Mouse (Mus musculus) CH12.LX (cell line): ENCODE data around the gene Tfap2a. TPM values are rescaled to one million over a fixed set of nuclear protein-coding genes. Genes with fewer than 3 reads are reported as not detected.

Experiments
- DNase-seq: peaks from one replicate; pipeline ENCODE4 v3.0.0-alpha.2; 2013; ENCODE audit errors: extremely low read depth
- H3K27ac ChIP-seq: 2 replicates; pipeline ENCODE4 v1.5.1; 2012; ENCODE audit warnings: low read depth, mild to moderate bottlenecking, control low read depth, moderate library complexity; ENCODE audit not compliant: insufficient read depth
- H3K27me3 ChIP-seq: replicated peaks from 2 replicates; pipeline ENCODE3; 2012; ENCODE audit warnings: inconsistent platforms
- H3K36me3 ChIP-seq, 2 experiments: replicated peaks in 1 of 2; 2 replicates each; pipeline versions ENCODE3 to v1.6.1; 2012; ENCODE audit warnings: inconsistent platforms in 1 of 2, low read length in 1 of 2, mild to moderate bottlenecking in 1 of 2, mixed read lengths in 1 of 2, moderate library complexity in 1 of 2; ENCODE audit not compliant: control insufficient read depth in 1 of 2, insufficient read depth in 1 of 2
- H3K4me1 ChIP-seq, 2 experiments: 2 replicates each; pipeline ENCODE4 v1.6.1; 2012; ENCODE audit warnings: inconsistent platforms in 1 of 2, moderate library complexity in 1 of 2; ENCODE audit not compliant: insufficient read depth in 2 of 2, control insufficient read depth in 1 of 2
- H3K4me2 ChIP-seq: 2 replicates; pipeline ENCODE4 v1.6.1; 2012; ENCODE audit warnings: low read depth, mild to moderate bottlenecking, control low read depth; ENCODE audit not compliant: poor library complexity, insufficient read depth, severe bottlenecking
- H3K4me3 ChIP-seq, 3 experiments: fragments of 150-350 bp in 1 of 3; sonication (generic) in 1 of 3; replicated peaks in 1 of 3; 2 replicates each; pipeline versions ENCODE3 to v1.5.1; 2011 to 2012; ENCODE audit warnings: low read depth in 2 of 3, low read length in 2 of 3, mild to moderate bottlenecking in 2 of 3, moderate library complexity in 2 of 3, control low read depth in 1 of 3, improper control_type of control experiment in 1 of 3, inconsistent platforms in 1 of 3, mixed read lengths in 1 of 3; ENCODE audit not compliant: poor library complexity in 1 of 3
- H3K79me2 ChIP-seq: replicated peaks from 2 replicates; pipeline ENCODE4 v1.6.1; 2012; ENCODE audit warnings: mild to moderate bottlenecking, moderate library complexity; ENCODE audit not compliant: control insufficient read depth, poor library complexity, insufficient read depth, severe bottlenecking; ENCODE audit errors: extremely low read depth
- H3K9ac ChIP-seq: 2 replicates; pipeline ENCODE4 v1.6.1; 2012; ENCODE audit warnings: low read depth, mild to moderate bottlenecking, control low read depth, moderate library complexity; ENCODE audit not compliant: insufficient read depth
- H3K9me3 ChIP-seq: replicated peaks from 2 replicates; pipeline ENCODE3; 2012; ENCODE audit warnings: low read length, inconsistent platforms, mixed read lengths
- BHLHE40 ChIP-seq: IDR thresholded peaks from 2 replicates; pipeline ENCODE4 v1.6.1; 2011; ENCODE audit warnings: mild to moderate bottlenecking, low read depth, low read length, improper control_type of control experiment
- CHD1 ChIP-seq: IDR thresholded peaks from 2 replicates; pipeline ENCODE4 v1.6.1; 2012; ENCODE audit warnings: low read depth, low read length, improper control_type of control experiment, inconsistent platforms
- CHD2 ChIP-seq: IDR thresholded peaks from 2 replicates; pipeline ENCODE4 v1.6.1; 2011; ENCODE audit warnings: low read length, improper control_type of control experiment
- EP300 ChIP-seq: IDR thresholded peaks from 2 replicates; pipeline ENCODE4 v1.6.1; 2011; ENCODE audit warnings: low read length, improper control_type of control experiment
- ETS1 ChIP-seq: conservative IDR thresholded peaks from 2 replicates; pipeline ENCODE4 v1.6.1; 2012; ENCODE audit warnings: low read depth, mild to moderate bottlenecking, inconsistent platforms, low read length, improper control_type of control experiment, moderate library complexity
- GABPA ChIP-seq: IDR thresholded peaks from 2 replicates; pipeline ENCODE4 v1.6.1; 2012; ENCODE audit warnings: low read depth, low read length, improper control_type of control experiment, inconsistent platforms; ENCODE audit not compliant: insufficient replicate concordance
- IRF4 ChIP-seq: IDR thresholded peaks from 2 replicates; pipeline ENCODE4 v1.6.1; 2014; ENCODE audit warnings: low read depth, mild to moderate bottlenecking, inconsistent platforms, low read length, improper control_type of control experiment
- JUND ChIP-seq: conservative IDR thresholded peaks from 2 replicates; pipeline ENCODE4 v1.6.1; 2011; ENCODE audit warnings: low read depth, low read length, improper control_type of control experiment
- MAFK ChIP-seq: IDR thresholded peaks from 2 replicates; pipeline ENCODE4 v1.6.1; 2011; ENCODE audit warnings: low read length, improper control_type of control experiment; ENCODE audit not compliant: insufficient replicate concordance
- MAX ChIP-seq: IDR thresholded peaks from 2 replicates; pipeline ENCODE4 v1.6.1; 2011; ENCODE audit warnings: low read length, improper control_type of control experiment
- MEF2A ChIP-seq: IDR thresholded peaks from 2 replicates; pipeline ENCODE4 v1.6.1; 2014; ENCODE audit warnings: low read depth, mild to moderate bottlenecking, inconsistent platforms, low read length, improper control_type of control experiment, borderline replicate concordance
- MXI1 ChIP-seq: IDR thresholded peaks from 2 replicates; pipeline ENCODE4 v1.6.1; 2011; ENCODE audit warnings: mild to moderate bottlenecking, low read depth, low read length, improper control_type of control experiment
- MYC ChIP-seq: IDR thresholded peaks from 2 replicates; pipeline ENCODE4 v1.6.1; 2011; ENCODE audit warnings: low read depth, mild to moderate bottlenecking, improper control_type of control experiment, low read length
- NELFE ChIP-seq: IDR thresholded peaks from 2 replicates; pipeline ENCODE4 v1.6.1; 2011; ENCODE audit warnings: low read depth, low read length, improper control_type of control experiment
- NRF1 ChIP-seq: IDR thresholded peaks from 2 replicates; pipeline ENCODE4 v1.6.1; 2014; ENCODE audit warnings: low read depth, mild to moderate bottlenecking, inconsistent platforms, low read length, improper control_type of control experiment, moderate library complexity
- PAX5 ChIP-seq: IDR thresholded peaks from 2 replicates; pipeline ENCODE4 v1.6.1; 2012; ENCODE audit warnings: low read length, inconsistent platforms, mixed read lengths
- POLR2A ChIP-seq: IDR thresholded peaks from 2 replicates; pipeline ENCODE4 v1.6.1; 2011; ENCODE audit warnings: low read depth, mild to moderate bottlenecking, improper control_type of control experiment, low read length
- POLR2AphosphoS2 ChIP-seq: IDR thresholded peaks from 2 replicates; pipeline ENCODE4 v1.6.1; 2011; ENCODE audit warnings: low read depth, low read length, improper control_type of control experiment
- RCOR1 ChIP-seq: conservative IDR thresholded peaks from 2 replicates; pipeline ENCODE4 v1.6.1; 2012; ENCODE audit warnings: low read depth, mild to moderate bottlenecking, inconsistent platforms, low read length, improper control_type of control experiment
- SIN3A ChIP-seq: IDR thresholded peaks from 2 replicates; pipeline ENCODE4 v1.6.1; 2012; ENCODE audit warnings: low read length, improper control_type of control experiment, inconsistent platforms
- SMC3 ChIP-seq: IDR thresholded peaks from 2 replicates; pipeline ENCODE4 v1.6.1; 2011; ENCODE audit warnings: low read depth, low read length, improper control_type of control experiment
- USF2 ChIP-seq: conservative IDR thresholded peaks from 2 replicates; pipeline ENCODE4 v1.6.1; 2011; ENCODE audit warnings: low read depth, low read length, improper control_type of control experiment
- ZKSCAN1 ChIP-seq: IDR thresholded peaks from 2 replicates; pipeline ENCODE4 v1.6.1; 2012; ENCODE audit warnings: low read depth, inconsistent platforms, low read length, improper control_type of control experiment, borderline replicate concordance
- ZMIZ1 ChIP-seq: IDR thresholded peaks from 2 replicates; pipeline ENCODE4 v1.6.1; 2012; ENCODE audit warnings: low read depth, mild to moderate bottlenecking, inconsistent platforms, low read length, improper control_type of control experiment
- ZNF384 ChIP-seq: IDR thresholded peaks from 2 replicates; pipeline ENCODE4 v1.6.1; 2012; ENCODE audit warnings: low read depth, low read length, improper control_type of control experiment, inconsistent platforms
- dilution Hi-C: fragments of 300-500 bp; cut with MboI; formaldehyde crosslinking; loops from 2 replicates; pipeline ENCODE4 v1.14.3; 2020; ENCODE audit warnings: low sequenced_read_pairs; ENCODE audit not compliant: extremely low pct_unique_long_range_greater_than_20kb, extremely low pct_ligation_motif_present
- in situ Hi-C: fragments of 300-500 bp; cut with MboI; formaldehyde crosslinking; loops from 3 replicates; pipeline ENCODE4 v1.14.3; 2019; ENCODE audit warnings: low sequenced_read_pairs, low pct_ligation_motif_present, low pct_unique_long_range_greater_than_20kb, mixed read lengths
- polyA plus RNA-seq: library from polyadenylated mRNA; unstranded; fragments of >175 nt; gene quantifications from 2 replicates; pipeline ENCODE4 v1.2.1, GENCODE M21; 2012; ENCODE audit warnings: low read depth; ENCODE audit not compliant: insufficient read length
- total RNA-seq, 2 experiments: library from RNA; depleted of rRNA; stranded (reverse); fragments of 300-350 nt in 1 of 2; fragments of >200 nt in 1 of 2; gene quantifications; 2 replicates each; pipeline ENCODE4 v1.2.3; 2012 to 2014

The Tfap2a gene
- total and polyA plus RNA-seq, 3 experiments = not detected

- TF ChIP-seq NELFE (no peak), GABPA (no peak), MAFK (no peak), RCOR1 (no peak), ETS1 (no peak), ZMIZ1 (no peak), IRF4 (no peak), MXI1 (no peak), NRF1 (no peak), EP300 (no peak), MAX (no peak)
- Histone ChIP-seq H3K36me3 (no peaks in the 10 kb centered on the region), H3K4me3 (no peak overlapping the region), H3K9me3 (peaks cover 36% of the 10 kb centered on the region), H3K9ac (no peak overlapping the region), H3K4me2 (no peak overlapping the region), H3K4me1 (no peaks in the 10 kb centered on the region), H3K27ac (no peak overlapping the region), H3K27me3 (no peaks in the 10 kb centered on the region), H3K79me2 (no peaks in the 10 kb centered on the region)
- in situ Hi-C loops = no loop called here
- dilution Hi-C loops = no loop called here
- no peak for DNase-seq
These were observed 10.2 kb downstream of the Tfap2a start for GRCm38 (mm10) chr13:40727731-40728625.

DNA sequence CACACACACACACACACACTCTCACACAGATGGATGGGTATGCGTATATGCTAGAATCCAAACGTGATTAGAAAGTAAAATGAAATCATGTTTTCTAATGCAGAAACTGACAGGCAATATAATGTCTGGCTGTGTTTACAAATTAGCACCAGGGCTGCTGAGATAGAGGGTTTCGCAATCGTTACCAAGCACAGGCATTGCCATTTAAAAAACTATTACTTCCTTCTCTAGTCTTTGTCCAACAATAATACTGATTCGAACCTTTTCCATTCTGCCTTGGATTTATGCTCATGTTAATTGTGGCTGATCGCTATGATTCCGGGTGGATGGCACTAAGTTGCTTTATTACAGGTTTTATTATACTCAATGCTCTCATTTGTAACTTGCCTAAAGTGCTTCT lies 12.3 kb downstream of the Tfap2a start:
- peaks cover 18% of the 10 kb centered on the region for H3K9me3 ChIP-seq
- H3K27ac ChIP-seq = no peak overlapping the region
- no peaks in the 10 kb centered on the region for H3K36me3 ChIP-seq
- H3K4me2 ChIP-seq = no peak overlapping the region
- no peaks in the 10 kb centered on the region for H3K4me1 ChIP-seq
- H3K9ac ChIP-seq = no peak overlapping the region
- H3K27me3 ChIP-seq = no peaks in the 10 kb centered on the region
- no peaks in the 10 kb centered on the region for H3K79me2 ChIP-seq
- DNase-seq = no peak
- TF ChIP-seq POLR2A = no peak
- in situ Hi-C loops = no loop called here
- H3K4me3 ChIP-seq = no peak overlapping the region
- dilution Hi-C loops = no loop called here

- Histone ChIP-seq H3K27me3 (no peaks in the 10 kb centered on the region), H3K4me2 (no peak overlapping the region), H3K79me2 (no peaks in the 10 kb centered on the region), H3K27ac (no peak overlapping the region), H3K9me3 (peaks cover 8% of the 10 kb centered on the region), H3K4me1 (no peaks in the 10 kb centered on the region), H3K9ac (no peak overlapping the region), H3K36me3 (no peaks in the 10 kb centered on the region), H3K4me3 (no peak overlapping the region)
- in situ Hi-C loops = no loop called here
- TF ChIP-seq SIN3A = no peak
- TF ChIP-seq SMC3 = no peak
- no peak for TF ChIP-seq BHLHE40
- no peak for TF ChIP-seq JUND
- TF ChIP-seq MAFK = no peak
- no peak for TF ChIP-seq ZNF384
- no peak for TF ChIP-seq GABPA
- TF ChIP-seq ETS1 = no peak
- TF ChIP-seq NELFE = no peak
- no peak for TF ChIP-seq POLR2AphosphoS2
- TF ChIP-seq USF2 = no peak
- no peak for TF ChIP-seq PAX5
- no peak for TF ChIP-seq NRF1
- no peak for TF ChIP-seq MXI1
- no peak for TF ChIP-seq MYC
- TF ChIP-seq CHD1 = no peak
- no peak for TF ChIP-seq CHD2
- TF ChIP-seq MEF2A = no peak
- no peak for TF ChIP-seq ZKSCAN1
- dilution Hi-C loops = no loop called here
- no peak for DNase-seq
These were observed 14.6 kb downstream of the Tfap2a start for GRCm38 (mm10) chr13:40723598-40723920.
